Mouse (Mus musculus): ENCODE measurements around the gene Tomt. TPM values are rescaled to one million over a fixed set of nuclear protein-coding genes. Genes with fewer than 3 reads are reported as not detected.

The Tomt gene
- polyA plus RNA-seq, 1 experiment from 2014 or later = 0.64 TPM

Small RNA genes lying within 50 kb of the gene (microRNA-seq; reads per million reads assigned to microRNA genes)
- not detected for gene Gm22655

Other genes starting within 250 kb of the Tomt start
- 42.3 and 42.4 TPM in 2 replicates for gene Clpb, start 242.7 kb downstream of the Tomt start, polyA plus RNA-seq (2016; fragmentation: Nextera tagmentation; extraction: Ambion mirVana)
- gene Phox2a, start 88.0 kb downstream of the Tomt start, polyA plus RNA-seq (2016; fragmentation: Nextera tagmentation; extraction: Ambion mirVana) = 0.43 and 0.46 TPM in 2 replicates
- 36.4 and 38.3 TPM in 2 replicates for gene Inppl1, start 68.1 kb downstream of the Tomt start, polyA plus RNA-seq (2016; fragmentation: Nextera tagmentation; extraction: Ambion mirVana)
- gene Folr2, start 49.2 kb downstream of the Tomt start, polyA plus RNA-seq (2016; fragmentation: Nextera tagmentation; extraction: Ambion mirVana) = 2.9 and 4.3 TPM in 2 replicates
- gene Anapc15, start 42.6 kb downstream of the Tomt start, polyA plus RNA-seq (2016; fragmentation: Nextera tagmentation; extraction: Ambion mirVana) = 79.8 and 89.7 TPM in 2 replicates
- gene Folr1, start 35.6 kb downstream of the Tomt start, polyA plus RNA-seq (2016; fragmentation: Nextera tagmentation; extraction: Ambion mirVana) = 6.8 and 11.9 TPM in 2 replicates
- 125 and 131 TPM in 2 replicates for gene Lamtor1, start 455 bp downstream of the Tomt start, polyA plus RNA-seq (2016; fragmentation: Nextera tagmentation; extraction: Ambion mirVana)
- 6.5 and 9.8 TPM in 2 replicates for gene Lrrc51, start 27.5 kb upstream of the Tomt start, polyA plus RNA-seq (2016; fragmentation: Nextera tagmentation; extraction: Ambion mirVana)
- 104 and 111 TPM in 2 replicates for gene Numa1, start 27.8 kb upstream of the Tomt start, polyA plus RNA-seq (2016; fragmentation: Nextera tagmentation; extraction: Ambion mirVana)
- 4.8 TPM in 2 replicates for gene Il18bp, start 112.3 kb upstream of the Tomt start, polyA plus RNA-seq (2016; fragmentation: Nextera tagmentation; extraction: Ambion mirVana)
- gene Rnf121, start 159.1 kb upstream of the Tomt start, polyA plus RNA-seq (2016; fragmentation: Nextera tagmentation; extraction: Ambion mirVana) = 28.9 and 29.0 TPM in 2 replicates
- 43.0 and 43.3 TPM in 2 replicates for gene Xndc1, start 159.2 kb upstream of the Tomt start, polyA plus RNA-seq (2016; fragmentation: Nextera tagmentation; extraction: Ambion mirVana)
- gene Xntrpc, start 159.4 kb upstream of the Tomt start, polyA plus RNA-seq (2016; fragmentation: Nextera tagmentation; extraction: Ambion mirVana) = 1.3 and 2.2 TPM in 2 replicates
- 0.86 TPM in 1 of 2 replicates, not detected in the other for gene Trpc2, start 176.8 kb upstream of the Tomt start, polyA plus RNA-seq (2016; fragmentation: Nextera tagmentation; extraction: Ambion mirVana)
- 0.42 and 0.46 TPM in 2 replicates for gene Art1, start 195.4 kb upstream of the Tomt start, polyA plus RNA-seq (2016; fragmentation: Nextera tagmentation; extraction: Ambion mirVana)
- 0.65 and 1.2 TPM in 2 replicates for gene Art5, start 203.1 kb upstream of the Tomt start, polyA plus RNA-seq (2016; fragmentation: Nextera tagmentation; extraction: Ambion mirVana)
- gene Chrna10, start 210.5 kb upstream of the Tomt start, polyA plus RNA-seq (2016; fragmentation: Nextera tagmentation; extraction: Ambion mirVana) = not detected in 2 replicates